Mouse (Mus musculus): ENCODE measurements around the gene Bhmt2. TPM values are rescaled to one million over a fixed set of nuclear protein-coding genes. Genes with fewer than 3 reads are reported as not detected.

The Bhmt2 gene
- polyA plus RNA-seq, 1 experiment = 0.19 TPM

GRCm38 (mm10) chr13:93685226-93685625, 11.1 kb upstream of the Bhmt2 start:
- Histone ChIP-seq H3K4me3 (ENCODE audit: low read depth, low read length) (no peak overlapping the region), H3K27me3 (ENCODE audit: control insufficient read depth, insufficient read depth, low read length) (no peaks in the 10 kb centered on the region; the same call in 1 of the 2 replicates), H3K27ac (ENCODE audit: insufficient read depth, low read depth, low read length) (no peak overlapping the region), H3K4me1 (ENCODE audit: control insufficient read depth, insufficient read depth, insufficient read length, low read length) (no peaks in the 10 kb centered on the region), H3K36me3 (ENCODE audit: control insufficient read depth, insufficient read depth, low read length) (no peaks in the 10 kb centered on the region)
- 95% methylated on average over 4 of the region's 4 CpGs for WGBS
- TF ChIP-seq CTCF (IDR thresholded peaks at IDR 0.05; ENCODE audit: extremely low read depth, insufficient read length, insufficient replicate concordance, low read depth, low read length) (no peak), POLR2A (IDR thresholded peaks at IDR 0.05; ENCODE audit: low read depth, low read length) (no peak)

- Histone ChIP-seq H3K4me1 (ENCODE audit: control insufficient read depth, insufficient read depth, insufficient read length, low read length) (no peaks in the 10 kb centered on the region), H3K36me3 (ENCODE audit: control insufficient read depth, insufficient read depth, low read length) (no peaks in the 10 kb centered on the region), H3K27me3 (ENCODE audit: control insufficient read depth, insufficient read depth, low read length) (no peaks in the 10 kb centered on the region; the same call in 1 of the 2 replicates), H3K4me3 (ENCODE audit: low read depth, low read length) (no peak overlapping the region), H3K27ac (ENCODE audit: insufficient read depth, low read depth, low read length) (no peak overlapping the region)
- TF ChIP-seq CTCF (IDR thresholded peaks at IDR 0.05; ENCODE audit: extremely low read depth, insufficient read length, insufficient replicate concordance, low read depth, low read length) = no peak
- TF ChIP-seq POLR2A (IDR thresholded peaks at IDR 0.05; ENCODE audit: low read depth, low read length) = no peak
Observed at GRCm38 (mm10) chr13:93683336-93683735, 9.2 kb upstream of the Bhmt2 start.

- Histone ChIP-seq H3K27ac (ENCODE audit: insufficient read depth, low read depth, low read length) (no peak overlapping the region), H3K36me3 (ENCODE audit: control insufficient read depth, insufficient read depth, low read length) (no peaks in the 10 kb centered on the region), H3K4me3 (ENCODE audit: low read depth, low read length) (no peak overlapping the region), H3K4me1 (ENCODE audit: control insufficient read depth, insufficient read depth, insufficient read length, low read length) (no peaks in the 10 kb centered on the region), H3K27me3 (ENCODE audit: control insufficient read depth, insufficient read depth, low read length) (peaks cover 9% of the 10 kb centered on the region; the same call in 1 of the 2 replicates)
- 67% methylated on average over 9 of the region's 9 CpGs for WGBS
- TF ChIP-seq POLR2A (IDR thresholded peaks at IDR 0.05; ENCODE audit: low read depth, low read length) (no peak), CTCF (IDR thresholded peaks at IDR 0.05; ENCODE audit: extremely low read depth, insufficient read length, insufficient replicate concordance, low read depth, low read length) (no peak)
Observed at GRCm38 (mm10) chr13:93676864-93677263, 2.8 kb upstream of the Bhmt2 start.

GRCm38 (mm10) chr13:93673296-93673695, 806 bp downstream of the Bhmt2 start:
- WGBS = 66% methylated on average over 2 of the region's 2 CpGs
- H3K4me1 ChIP-seq (ENCODE audit: control insufficient read depth, insufficient read depth, insufficient read length, low read length) = no peaks in the 10 kb centered on the region
- no peak overlapping the region for H3K4me3 ChIP-seq (ENCODE audit: low read depth, low read length)
- TF ChIP-seq CTCF (IDR thresholded peaks at IDR 0.05; ENCODE audit: extremely low read depth, insufficient read length, insufficient replicate concordance, low read depth, low read length) = no peak
- no peak for TF ChIP-seq POLR2A (IDR thresholded peaks at IDR 0.05; ENCODE audit: low read depth, low read length)
- peaks cover 9% of the 10 kb centered on the region; the same call in 1 of the 2 replicates for H3K27me3 ChIP-seq (ENCODE audit: control insufficient read depth, insufficient read depth, low read length)
- H3K27ac ChIP-seq (ENCODE audit: insufficient read depth, low read depth, low read length) = no peak overlapping the region
- H3K36me3 ChIP-seq (ENCODE audit: control insufficient read depth, insufficient read depth, low read length) = no peaks in the 10 kb centered on the region

- Histone ChIP-seq H3K27ac (ENCODE audit: insufficient read depth, low read depth, low read length) (no peak overlapping the region), H3K27me3 (ENCODE audit: control insufficient read depth, insufficient read depth, low read length) (peaks cover 9% of the 10 kb centered on the region; the same call in 1 of the 2 replicates), H3K4me3 (ENCODE audit: low read depth, low read length) (no peak overlapping the region), H3K36me3 (ENCODE audit: control insufficient read depth, insufficient read depth, low read length) (no peaks in the 10 kb centered on the region), H3K4me1 (ENCODE audit: control insufficient read depth, insufficient read depth, insufficient read length, low read length) (no peaks in the 10 kb centered on the region)
- WGBS = 69% methylated on average over 4 of the region's 4 CpGs
- TF ChIP-seq CTCF (IDR thresholded peaks at IDR 0.05; ENCODE audit: extremely low read depth, insufficient read length, insufficient replicate concordance, low read depth, low read length) = no peak
- TF ChIP-seq POLR2A (IDR thresholded peaks at IDR 0.05; ENCODE audit: low read depth, low read length) = no peak
Observed at GRCm38 (mm10) chr13:93672371-93672770, 1.7 kb downstream of the Bhmt2 start.

GRCm38 (mm10) chr13:93667586-93667985, 6.5 kb downstream of the Bhmt2 start:
- no peak overlapping the region for H3K27ac ChIP-seq (ENCODE audit: insufficient read depth, low read depth, low read length)
- no peaks in the 10 kb centered on the region for H3K4me1 ChIP-seq (ENCODE audit: control insufficient read depth, insufficient read depth, insufficient read length, low read length)
- TF ChIP-seq CTCF (IDR thresholded peaks at IDR 0.05; ENCODE audit: extremely low read depth, insufficient read length, insufficient replicate concordance, low read depth, low read length) (no peak), POLR2A (IDR thresholded peaks at IDR 0.05; ENCODE audit: low read depth, low read length) (no peak)
- WGBS = 82% methylated on average over 4 of the region's 4 CpGs
- no peaks in the 10 kb centered on the region for H3K27me3 ChIP-seq (ENCODE audit: control insufficient read depth, insufficient read depth, low read length)
- no peak overlapping the region for H3K4me3 ChIP-seq (ENCODE audit: low read depth, low read length)
- H3K36me3 ChIP-seq (ENCODE audit: control insufficient read depth, insufficient read depth, low read length) = no peaks in the 10 kb centered on the region

GRCm38 (mm10) chr13:93657941-93658340, 16.2 kb downstream of the Bhmt2 start:
- H3K4me1 ChIP-seq (ENCODE audit: control insufficient read depth, insufficient read depth, insufficient read length, low read length) = no peaks in the 10 kb centered on the region
- H3K27me3 ChIP-seq (ENCODE audit: control insufficient read depth, insufficient read depth, low read length) = no peaks in the 10 kb centered on the region
- no peak overlapping the region for H3K4me3 ChIP-seq (ENCODE audit: low read depth, low read length)
- TF ChIP-seq POLR2A (IDR thresholded peaks at IDR 0.05; ENCODE audit: low read depth, low read length) (no peak), CTCF (IDR thresholded peaks at IDR 0.05; ENCODE audit: extremely low read depth, insufficient read length, insufficient replicate concordance, low read depth, low read length) (no peak)
- H3K27ac ChIP-seq (ENCODE audit: insufficient read depth, low read depth, low read length) = no peak overlapping the region
- WGBS = 82% methylated on average over 5 of the region's 5 CpGs
- H3K36me3 ChIP-seq (ENCODE audit: control insufficient read depth, insufficient read depth, low read length) = no peaks in the 10 kb centered on the region
